Mouse (Mus musculus) liver, embryonic 11.5 days (tissue): Measurements from ENCODE around the gene Paf1. TPM values are rescaled to one million over a fixed set of nuclear protein-coding genes. Genes with fewer than 3 reads are reported as not detected.

Source experiments
- ATAC-seq: fragments of 200-750 bp; cut with Nextera tagmentation; replicated peaks from 2 replicates; pipeline ENCODE4 v1.8.0; 2017; ENCODE audit warnings: moderate number of reproducible peaks, mild to moderate bottlenecking, moderate TSS enrichment, moderate library complexity; ENCODE audit not compliant: low FRiP score
- DNase-seq: peaks from one replicate; pipeline ENCODE4 v3.0.0-alpha.2; 2017; ENCODE audit warnings: low spot score
- H3K27ac ChIP-seq: fragments of 300-500 bp; sonication (generic); 2 replicates; pipeline ENCODE4 v1.5.1; 2014; ENCODE audit warnings: mild to moderate bottlenecking, low read depth, low read length, control low read depth
- H3K27me3 ChIP-seq: fragments of 300-500 bp; sonication (generic); replicated peaks from 2 replicates; pipeline ENCODE4 v1.6.1; 2014; ENCODE audit warnings: low read length, mixed read lengths; ENCODE audit not compliant: control insufficient read depth, insufficient read depth
- H3K36me3 ChIP-seq: fragments of 300-500 bp; sonication (generic); 2 replicates; pipeline ENCODE4 v1.6.1; 2014; ENCODE audit warnings: mild to moderate bottlenecking, low read length, moderate library complexity, mixed read lengths; ENCODE audit not compliant: control insufficient read depth, insufficient read depth
- H3K4me1 ChIP-seq: fragments of 300-500 bp; sonication (generic); replicated peaks from 2 replicates; pipeline ENCODE4 v1.6.1; 2014; ENCODE audit warnings: low read length, mixed read lengths; ENCODE audit not compliant: control insufficient read depth, insufficient read depth
- H3K4me2 ChIP-seq: fragments of 300-500 bp; sonication (generic); 2 replicates; pipeline ENCODE4 v1.6.1; 2014; ENCODE audit warnings: mild to moderate bottlenecking, control low read depth, moderate library complexity
- H3K4me3 ChIP-seq: fragments of 300-500 bp; sonication (generic); 2 replicates; pipeline ENCODE4 v1.5.1; 2014; ENCODE audit warnings: low read depth, low read length, control low read depth
- H3K9ac ChIP-seq: fragments of 300-500 bp; sonication (generic); 2 replicates; pipeline ENCODE4 v1.6.1; 2014; ENCODE audit warnings: low read depth, low read length, control low read depth
- H3K9me3 ChIP-seq: fragments of 300-500 bp; sonication (generic); 2 replicates; pipeline ENCODE4 v1.6.1; 2016; ENCODE audit warnings: low read length, inconsistent platforms, mixed read lengths; ENCODE audit not compliant: control insufficient read depth
- WGBS: fragments of 180-500 bp; shearing (Covaris S2); extraction: QIAGEN DNeasy Blood & Tissue Kit; methylation state at CpG from one replicate; pipeline ENCODE4 v1.1.7; 2014; 5-methylcytosine and 5-hydroxymethylcytosine counted together
- polyA plus RNA-seq: library from polyadenylated mRNA; unstranded; fragments of >200 nt; fragmentation: Nextera tagmentation; extraction: Ambion mirVana; gene quantifications from 2 replicates; pipeline ENCODE4 v1.2.1, GENCODE M21; 2014

Gene Paf1
- polyA plus RNA-seq, 1 experiment from 2014 or later: 58.6 TPM

GRCm38 (mm10) chr7:28440739-28441138 lies 48.0 kb downstream of the Paf1 start:
- H3K36me3 ChIP-seq: no peaks in the 10 kb centered on the region
- no peak for ATAC-seq
- peak overlapping the region; percentile 20 for H3K9ac ChIP-seq
- H3K4me2 ChIP-seq: peak overlapping the region; percentile 48
- peaks cover 5% of the 10 kb centered on the region; the same call in 1 of the 2 replicates for H3K4me1 ChIP-seq
- H3K9me3 ChIP-seq: no peaks in the 10 kb centered on the region
- peak overlapping the region; percentile 20 for H3K4me3 ChIP-seq
- 36% methylated on average over 2 of the region's 2 CpGs for WGBS
- H3K27ac ChIP-seq: peak overlapping the region; percentile 49; the same call in 1 of the 2 replicates
- DNase-seq: no peak
- H3K27me3 ChIP-seq: no peaks in the 10 kb centered on the region

- peak overlapping the region; percentile 52; the same call in 1 of the 2 replicates for H3K27ac ChIP-seq
- ATAC-seq: no peak
- no peaks in the 10 kb centered on the region for H3K9me3 ChIP-seq
- no peak overlapping the region; the same call in 1 of the 2 replicates for H3K9ac ChIP-seq
- H3K27me3 ChIP-seq: no peaks in the 10 kb centered on the region
- H3K4me1 ChIP-seq: peaks cover 5% of the 10 kb centered on the region; the same call in 1 of the 2 replicates
- DNase-seq: no peak
- no peaks in the 10 kb centered on the region for H3K36me3 ChIP-seq
- H3K4me2 ChIP-seq: peak overlapping the region; percentile 21
- WGBS: 72% methylated on average over 12 of the region's 14 CpGs
- no peak overlapping the region for H3K4me3 ChIP-seq
Measured at GRCm38 (mm10) chr7:28441776-28442485, 49.2 kb downstream of the Paf1 start.

- H3K27ac ChIP-seq: no peak overlapping the region
- H3K36me3 ChIP-seq: no peaks in the 10 kb centered on the region
- H3K4me3 ChIP-seq: no peak overlapping the region
- no peaks in the 10 kb centered on the region for H3K9me3 ChIP-seq
- no peak for DNase-seq
- WGBS: 23% methylated on average over 4 of the region's 4 CpGs
- H3K4me1 ChIP-seq: 0 out of 2 replicates have a peak, but pooled peaks cover 2% of the 10 kb centered on the region
- peak overlapping the region; percentile 36; the same call in 1 of the 2 replicates for H3K4me2 ChIP-seq
- peak; percentile 28 for ATAC-seq
- no peaks in the 10 kb centered on the region for H3K27me3 ChIP-seq
- H3K9ac ChIP-seq: no peak overlapping the region
Measured at GRCm38 (mm10) chr7:28442688-28443087, 49.9 kb downstream of the Paf1 start.

- Histone ChIP-seq H3K36me3 (no peaks in the 10 kb centered on the region), H3K27ac (no peak overlapping the region), H3K4me2 (no peak overlapping the region), H3K9ac (no peak overlapping the region), H3K4me3 (no peak overlapping the region), H3K9me3 (no peaks in the 10 kb centered on the region), H3K4me1 (0 out of 2 replicates have a peak, but pooled peaks cover 2% of the 10 kb centered on the region), H3K27me3 (no peaks in the 10 kb centered on the region)
- DNase-seq (no peak), ATAC-seq (no peak)
- WGBS: 71% methylated on average over 13 of the region's 13 CpGs
Measured at GRCm38 (mm10) chr7:28444344-28444974, 51.7 kb downstream of the Paf1 start.

GRCm38 (mm10) chr7:28446446-28446845 lies 53.7 kb downstream of the Paf1 start:
- DNase-seq: peak; percentile 69
- no peaks in the 10 kb centered on the region for H3K9me3 ChIP-seq
- H3K9ac ChIP-seq: no peak overlapping the region
- H3K4me3 ChIP-seq: no peak overlapping the region
- H3K4me2 ChIP-seq: no peak overlapping the region
- no peak for ATAC-seq
- H3K36me3 ChIP-seq: no peaks in the 10 kb centered on the region
- no peak overlapping the region for H3K27ac ChIP-seq
- 0 out of 2 replicates have a peak, but pooled peaks cover 2% of the 10 kb centered on the region for H3K4me1 ChIP-seq
- WGBS: 21% methylated on average over 12 of the region's 12 CpGs
- no peaks in the 10 kb centered on the region for H3K27me3 ChIP-seq

GRCm38 (mm10) chr7:28447101-28447830 lies 54.5 kb downstream of the Paf1 start:
- Histone ChIP-seq H3K4me2 (no peak overlapping the region), H3K27ac (no peak overlapping the region), H3K9me3 (no peaks in the 10 kb centered on the region), H3K4me3 (no peak overlapping the region), H3K4me1 (0 out of 2 replicates have a peak, but pooled peaks cover 2% of the 10 kb centered on the region), H3K27me3 (no peaks in the 10 kb centered on the region), H3K9ac (no peak overlapping the region), H3K36me3 (no peaks in the 10 kb centered on the region)
- ATAC-seq (no peak), DNase-seq (no peak)
- WGBS: 44% methylated on average over 12 of the region's 12 CpGs

- DNase-seq (no peak), ATAC-seq (no peak)
- no peak overlapping the region for H3K9ac ChIP-seq
- peaks cover 8% of the 10 kb centered on the region; the same call in 1 of the 2 replicates for H3K4me1 ChIP-seq
- H3K4me2 ChIP-seq: no peak overlapping the region
- 69% methylated on average over 13 of the region's 13 CpGs for WGBS
- no peak overlapping the region for H3K4me3 ChIP-seq
- H3K27ac ChIP-seq: no peak overlapping the region
- no peaks in the 10 kb centered on the region for H3K36me3 ChIP-seq
- no peaks in the 10 kb centered on the region for H3K27me3 ChIP-seq
- H3K9me3 ChIP-seq: no peaks in the 10 kb centered on the region
Measured at GRCm38 (mm10) chr7:28447865-28448820, 55.4 kb downstream of the Paf1 start.
